Comparison of ENCODE assay signal across 20 mouse cellular contexts in the genomic region with DNA sequence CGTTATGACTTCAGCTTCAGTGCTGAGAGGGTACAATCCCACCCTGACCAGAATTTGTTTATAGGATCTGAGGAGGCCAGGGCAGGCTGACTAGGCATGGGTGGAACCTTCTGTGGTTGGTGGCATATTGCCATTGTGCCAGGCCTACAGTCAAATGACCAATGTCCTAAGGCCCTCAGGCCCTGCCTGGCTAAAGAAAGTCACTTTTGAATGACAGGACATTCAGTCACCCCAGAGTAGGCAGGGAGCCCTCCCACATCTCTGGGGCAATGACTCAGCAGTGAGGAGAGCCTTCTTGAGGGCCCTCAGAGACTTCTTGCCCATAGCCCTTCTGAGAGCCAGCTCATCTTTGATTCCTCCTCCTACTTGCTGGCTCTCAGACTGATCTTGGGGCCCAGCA.
"Had no signal": no experiment of that assay in that cellular context is flagged by ENCODE, and none has a peak within 500 bp of the region (broad histone marks: within the 10 kb centered on the region; RNA-seq: fewer than 3 reads in every experiment).

No protein-coding gene starts in this region.

- H3K4me1 ChIP-seq: limb, embryonic 12.5 days; limb, embryonic 15.5 days; midbrain, embryonic 12.5 days had no signal

- H3K9me3 ChIP-seq: limb, embryonic 15.5 days had no signal

- H3K27ac ChIP-seq: limb, embryonic 12.5 days; limb, embryonic 15.5 days; liver, embryonic 14.5 days; macrophage; midbrain, embryonic 12.5 days; stomach, postnatal 0 days had no signal

- H3K4me3 ChIP-seq: limb, embryonic 12.5 days; limb, embryonic 15.5 days; midbrain, embryonic 12.5 days had no signal

- H3K9ac ChIP-seq: limb, embryonic 12.5 days; limb, embryonic 15.5 days; liver, embryonic 14.5 days; liver, postnatal 0 days; lung, embryonic 14.5 days; midbrain, embryonic 12.5 days had no signal

- ATAC-seq: liver, postnatal 0 days; lung, postnatal 0 days; midbrain, embryonic 16.5 days had no signal

- H3K36me3 ChIP-seq: limb, embryonic 12.5 days; limb, embryonic 15.5 days; midbrain, embryonic 12.5 days had no signal

- H3K4me2 ChIP-seq: limb, embryonic 12.5 days; limb, embryonic 15.5 days; liver, embryonic 11.5 days; lung, embryonic 14.5 days; midbrain, embryonic 12.5 days had no signal

- DNase-seq: kidney, adult 9 months; kidney, postnatal 14 days; kidney, postnatal 4 days; left cerebral cortex, postnatal 4 days; liver, postnatal 0 days; lung, embryonic 14.5 days; right cerebral cortex, postnatal 25 days; spleen, adult 18-20 months; thymus, adult 2 months; thymus, postnatal 14 days; thymus, postnatal 4 days had no signal

- H3K27me3 ChIP-seq: limb, embryonic 12.5 days; limb, embryonic 15.5 days; midbrain, embryonic 12.5 days had no signal
